Mouse (Mus musculus) hindbrain, embryonic 11.5 days (tissue): ENCODE measurements around the gene Aldh1l1. TPM values are rescaled to one million over a fixed set of nuclear protein-coding genes. Genes with fewer than 3 reads are reported as not detected.

Experiments
- ATAC-seq: fragments of 200-750 bp; cut with Nextera tagmentation; 2 replicates; pipeline ENCODE4 v1.8.0; 2017; ENCODE audit warnings: mild to moderate bottlenecking, moderate TSS enrichment, moderate library complexity; ENCODE audit not compliant: low FRiP score
- DNase-seq: peaks from one replicate; pipeline ENCODE4 v3.0.0-alpha.2; 2015; ENCODE audit warnings: low spot score
- H3K27ac ChIP-seq: fragments of 300-500 bp; sonication (generic); 2 replicates; pipeline ENCODE4 v1.5.1; 2014; ENCODE audit warnings: mild to moderate bottlenecking, low read depth, low read length
- H3K27me3 ChIP-seq: fragments of 300-500 bp; sonication (generic); 2 replicates; pipeline ENCODE4 v1.6.1; 2014; ENCODE audit warnings: mild to moderate bottlenecking, low read length, moderate library complexity, mixed read lengths; ENCODE audit not compliant: control insufficient read depth, insufficient read depth
- H3K36me3 ChIP-seq: fragments of 300-500 bp; sonication (generic); 2 replicates; pipeline ENCODE4 v1.6.1; 2014; ENCODE audit warnings: mild to moderate bottlenecking, low read length, moderate library complexity, mixed read lengths; ENCODE audit not compliant: control insufficient read depth, insufficient read depth
- H3K4me1 ChIP-seq: fragments of 300-500 bp; sonication (generic); replicated peaks from 2 replicates; pipeline ENCODE4 v1.6.1; 2014; ENCODE audit warnings: low read length, mixed read lengths; ENCODE audit not compliant: control insufficient read depth, insufficient read depth
- H3K4me2 ChIP-seq: fragments of 300-500 bp; sonication (generic); replicated peaks from 2 replicates; pipeline ENCODE4 v1.6.1; 2014; ENCODE audit warnings: mild to moderate bottlenecking, low read depth, low read length
- H3K4me3 ChIP-seq: fragments of 300-500 bp; sonication (generic); 2 replicates; pipeline ENCODE4 v1.5.1; 2014; ENCODE audit warnings: low read depth, low read length
- H3K9ac ChIP-seq: fragments of 300-500 bp; sonication (generic); 2 replicates; pipeline ENCODE4 v1.6.1; 2014; ENCODE audit warnings: low read depth, low read length
- H3K9me3 ChIP-seq: fragments of 300-500 bp; sonication (generic); 2 replicates; pipeline ENCODE4 v1.6.1; 2016; ENCODE audit warnings: low read length; ENCODE audit not compliant: control insufficient read depth
- WGBS: fragments of 180-500 bp; shearing (Covaris S2); extraction: QIAGEN DNeasy Blood & Tissue Kit; methylation state at CpG from one replicate; pipeline ENCODE4 v1.1.7; 2014; 5-methylcytosine and 5-hydroxymethylcytosine counted together
- polyA plus RNA-seq: library from polyadenylated mRNA; unstranded; fragments of >200 nt; fragmentation: Nextera tagmentation; extraction: Ambion mirVana; gene quantifications from 2 replicates; pipeline ENCODE4 v1.2.1, GENCODE M21; 2014

The Aldh1l1 gene
- polyA plus RNA-seq, 1 experiment from 2014 or later, result 2.2 TPM

GRCm38 (mm10) chr6:90506673-90507311, 20.6 kb downstream of the Aldh1l1 start:
- Histone ChIP-seq H3K27ac (no peak overlapping the region), H3K27me3 (no peaks in the 10 kb centered on the region), H3K4me3 (no peak overlapping the region), H3K9ac (no peak overlapping the region), H3K9me3 (no peaks in the 10 kb centered on the region), H3K36me3 (no peaks in the 10 kb centered on the region), H3K4me2 (no peak overlapping the region), H3K4me1 (no peaks in the 10 kb centered on the region)
- WGBS, result 72% methylated on average over 16 of the region's 16 CpGs
- ATAC-seq (no peak), DNase-seq (no peak)

GRCm38 (mm10) chr6:90507443-90507842, 21.2 kb downstream of the Aldh1l1 start:
- DNase-seq (no peak), ATAC-seq (no peak)
- Histone ChIP-seq H3K9ac (no peak overlapping the region), H3K4me3 (no peak overlapping the region), H3K27ac (no peak overlapping the region), H3K4me2 (no peak overlapping the region), H3K36me3 (no peaks in the 10 kb centered on the region), H3K27me3 (no peaks in the 10 kb centered on the region), H3K9me3 (no peaks in the 10 kb centered on the region), H3K4me1 (no peaks in the 10 kb centered on the region)

- H3K4me1 ChIP-seq, result no peaks in the 10 kb centered on the region
- no peak overlapping the region for H3K4me3 ChIP-seq
- no peak overlapping the region for H3K4me2 ChIP-seq
- no peaks in the 10 kb centered on the region for H3K27me3 ChIP-seq
- H3K9ac ChIP-seq, result no peak overlapping the region
- ATAC-seq, result peak; percentile 17; the same call in 1 of the 2 replicates
- DNase-seq, result peak; percentile 8
- WGBS, result 45% methylated on average over 4 of the region's 4 CpGs
- H3K9me3 ChIP-seq, result no peaks in the 10 kb centered on the region
- no peaks in the 10 kb centered on the region for H3K36me3 ChIP-seq
- H3K27ac ChIP-seq, result no peak overlapping the region
These were observed 22.0 kb downstream of the Aldh1l1 start for GRCm38 (mm10) chr6:90508197-90508624.

DNA sequence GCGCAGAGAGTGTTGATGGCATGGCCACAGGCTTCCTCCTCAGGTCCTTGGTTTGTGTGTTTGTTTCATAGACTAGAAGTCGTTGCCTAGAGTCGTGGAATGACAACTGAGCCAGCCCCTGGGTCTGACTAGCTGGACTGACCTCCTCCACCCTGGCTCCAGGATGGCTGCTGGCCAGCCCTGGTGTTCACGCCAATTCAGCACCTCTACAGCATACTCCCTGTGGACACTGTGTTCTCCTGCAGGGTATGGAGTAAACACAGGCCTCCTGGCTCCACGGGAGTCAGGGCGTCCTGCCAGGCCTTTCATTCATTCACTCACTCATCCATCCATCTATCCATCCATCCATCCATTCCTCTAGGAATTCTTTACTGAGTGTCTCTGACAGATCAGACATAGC, 22.9 kb downstream of the Aldh1l1 start:
- WGBS, result 63% methylated on average over 6 of the region's 6 CpGs
- no peaks in the 10 kb centered on the region for H3K27me3 ChIP-seq
- H3K27ac ChIP-seq, result no peak overlapping the region
- no peak for DNase-seq
- no peak overlapping the region for H3K9ac ChIP-seq
- ATAC-seq, result no peak
- H3K4me2 ChIP-seq, result no peak overlapping the region
- H3K36me3 ChIP-seq, result no peaks in the 10 kb centered on the region
- no peaks in the 10 kb centered on the region for H3K4me1 ChIP-seq
- H3K9me3 ChIP-seq, result no peaks in the 10 kb centered on the region
- no peak overlapping the region for H3K4me3 ChIP-seq

- Histone ChIP-seq H3K27me3 (no peaks in the 10 kb centered on the region), H3K9me3 (no peaks in the 10 kb centered on the region), H3K4me2 (no peak overlapping the region), H3K4me1 (no peaks in the 10 kb centered on the region), H3K27ac (no peak overlapping the region), H3K4me3 (no peak overlapping the region), H3K9ac (no peak overlapping the region), H3K36me3 (no peaks in the 10 kb centered on the region)
- DNase-seq, result no peak
- WGBS, result 81% methylated on average over 5 of the region's 5 CpGs
- no peak for ATAC-seq
These were observed 26.2 kb downstream of the Aldh1l1 start for GRCm38 (mm10) chr6:90512416-90512815.

GRCm38 (mm10) chr6:90513074-90513856, 27.0 kb downstream of the Aldh1l1 start:
- H3K36me3 ChIP-seq, result no peaks in the 10 kb centered on the region
- H3K4me2 ChIP-seq, result no peak overlapping the region
- ATAC-seq (no peak), DNase-seq (no peak)
- no peaks in the 10 kb centered on the region for H3K9me3 ChIP-seq
- H3K27me3 ChIP-seq, result no peaks in the 10 kb centered on the region
- H3K4me3 ChIP-seq, result no peak overlapping the region
- WGBS, result 81% methylated on average over 5 of the region's 5 CpGs
- no peak overlapping the region for H3K9ac ChIP-seq
- no peak overlapping the region for H3K27ac ChIP-seq
- H3K4me1 ChIP-seq, result no peaks in the 10 kb centered on the region

DNA sequence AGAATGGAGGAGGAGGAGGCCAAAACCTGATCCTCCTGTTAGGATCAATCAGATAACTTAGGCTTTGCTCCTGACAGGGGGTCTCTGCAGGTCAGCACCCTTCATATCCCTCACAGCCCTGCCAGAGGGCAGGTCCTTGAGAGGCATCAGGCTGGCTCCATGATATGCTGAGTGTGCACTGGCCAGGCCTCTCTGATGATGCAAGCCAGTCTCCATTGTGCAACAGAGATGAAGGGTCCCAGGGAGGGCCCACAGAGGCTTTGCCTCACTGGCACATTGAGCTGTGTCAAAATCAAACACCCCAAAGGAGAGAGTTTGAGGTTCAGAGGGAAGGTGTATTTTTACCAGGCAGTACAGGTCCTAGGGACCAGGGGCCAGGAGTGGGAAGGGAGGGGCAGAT, 28.1 kb downstream of the Aldh1l1 start:
- H3K27me3 ChIP-seq, result no peaks in the 10 kb centered on the region
- DNase-seq, result no peak
- H3K27ac ChIP-seq, result no peak overlapping the region
- 0 out of 2 replicates have a peak, but pooled peaks have one; percentile 27 for ATAC-seq
- no peaks in the 10 kb centered on the region for H3K4me1 ChIP-seq
- no peak overlapping the region for H3K4me3 ChIP-seq
- no peak overlapping the region for H3K4me2 ChIP-seq
- no peaks in the 10 kb centered on the region for H3K36me3 ChIP-seq
- no peak overlapping the region for H3K9ac ChIP-seq
- H3K9me3 ChIP-seq, result no peaks in the 10 kb centered on the region

- no peak overlapping the region for H3K27ac ChIP-seq
- 39% methylated on average over 4 of the region's 4 CpGs for WGBS
- no peak overlapping the region for H3K9ac ChIP-seq
- H3K9me3 ChIP-seq, result no peaks in the 10 kb centered on the region
- H3K4me3 ChIP-seq, result no peak overlapping the region
- peak; percentile 87 for DNase-seq
- ATAC-seq, result peak; percentile 78
- H3K36me3 ChIP-seq, result no peaks in the 10 kb centered on the region
- no peaks in the 10 kb centered on the region for H3K27me3 ChIP-seq
- no peaks in the 10 kb centered on the region for H3K4me1 ChIP-seq
- no peak overlapping the region for H3K4me2 ChIP-seq
These were observed 28.7 kb downstream of the Aldh1l1 start for GRCm38 (mm10) chr6:90514883-90515405.

- DNase-seq (no peak), ATAC-seq (no peak)
- Histone ChIP-seq H3K4me3 (no peak overlapping the region), H3K9ac (no peak overlapping the region), H3K27me3 (no peaks in the 10 kb centered on the region), H3K36me3 (no peaks in the 10 kb centered on the region), H3K27ac (no peak overlapping the region), H3K9me3 (no peaks in the 10 kb centered on the region), H3K4me2 (no peak overlapping the region), H3K4me1 (no peaks in the 10 kb centered on the region)
- WGBS, result 81% methylated on average over 3 of the region's 3 CpGs
These were observed 32.7 kb downstream of the Aldh1l1 start for GRCm38 (mm10) chr6:90518892-90519291.
